Mouse (Mus musculus) embryo, embryonic 11 days (tissue): ENCODE data around the gene F11.

Experiments
- DNase-seq: peaks from one replicate; pipeline ENCODE4 v3.0.0-alpha.2; 2015

Gene F11

GRCm38 (mm10) chr8:45238282-45238681 lies 23.5 kb downstream of the F11 start:
- peak; percentile 56 for DNase-seq

- peak; percentile 85 for DNase-seq
These were observed 25.5 kb downstream of the F11 start for GRCm38 (mm10) chr8:45236164-45236912.

GRCm38 (mm10) chr8:45235228-45235627 lies 26.6 kb downstream of the F11 start:
- no peak for DNase-seq

- no peak for DNase-seq
These were observed 28.6 kb downstream of the F11 start for GRCm38 (mm10) chr8:45233256-45233655.

GRCm38 (mm10) chr8:45202476-45202875 lies 59.4 kb downstream of the F11 start:
- no peak for DNase-seq

GRCm38 (mm10) chr8:45201605-45202004 lies 60.2 kb downstream of the F11 start:
- DNase-seq: no peak

- DNase-seq: no peak
These were observed 64.5 kb downstream of the F11 start for GRCm38 (mm10) chr8:45197294-45197693.

- DNase-seq: no peak
These were observed 65.8 kb downstream of the F11 start for GRCm38 (mm10) chr8:45195954-45196526.
